Mouse (Mus musculus): ENCODE data around the gene Lgmn. TPM values are rescaled to one million over a fixed set of nuclear protein-coding genes. Genes with fewer than 3 reads are reported as not detected.

Lgmn gene
- total and polyA plus RNA-seq, 3 experiments = 2.2 to 8.0 TPM; not detected in 1

DNA sequence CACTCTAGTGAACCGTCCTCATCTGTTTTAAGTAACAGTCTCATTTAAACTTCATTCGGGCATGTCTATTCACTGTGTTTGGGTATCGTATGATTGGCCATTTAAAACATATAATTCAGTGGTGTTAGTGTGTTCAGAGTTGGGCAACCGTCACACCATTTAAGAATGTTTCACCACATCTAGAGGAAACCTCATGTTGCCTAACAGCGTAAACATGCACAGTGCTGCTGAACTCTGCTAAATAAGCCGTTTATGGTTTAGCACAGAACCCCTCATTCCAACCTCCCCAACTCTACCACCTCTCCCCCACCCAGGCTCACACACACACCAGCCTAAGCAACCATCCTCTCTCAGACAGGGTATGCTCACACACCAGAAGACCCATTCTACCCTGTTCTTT lies 91.2 kb downstream of the Lgmn start:
- Histone ChIP-seq H3K9ac (ENCODE audit: control insufficient read depth, low read depth, low read length, poor library complexity, severe bottlenecking) (no peak overlapping the region), H3K79me2 (ENCODE audit: control insufficient read depth, insufficient read depth, low read length, poor library complexity) (no peaks in the 10 kb centered on the region), H3K27ac (ENCODE audit: control insufficient read depth, low read depth, low read length) (no peak overlapping the region), H3K4me1 (ENCODE audit: control insufficient read depth in 1 of 2, insufficient read depth in 2 of 2, low read length in 2 of 2) (peaks cover 0 to 4% of the 10 kb centered on the region in 2 experiments; a peak in 3 of 4 replicates), H3K4me3 (ENCODE audit: control insufficient read depth in 1 of 2, insufficient read depth in 1 of 2, low read depth in 2 of 2, low read length in 2 of 2) (no peak overlapping the region), H3K36me3 (ENCODE audit: control insufficient read depth in 1 of 2, insufficient read depth in 2 of 2, low read length in 2 of 2) (peaks cover 0 to under 1% of the 10 kb centered on the region in 2 experiments; a peak in 2 of 4 replicates), H3K27me3 (ENCODE audit: control insufficient read depth in 1 of 2, insufficient read depth in 2 of 2, low read length in 2 of 2) (no peaks in the 10 kb centered on the region), H3K9me3 (replicated peaks; ENCODE audit: insufficient read depth, low read length) (no peaks in the 10 kb centered on the region)
- TF ChIP-seq MAZ (IDR thresholded peaks at IDR 0.05; ENCODE audit: low read depth, low read length) = no peak
- TF ChIP-seq RAD21 (IDR thresholded peaks at IDR 0.05; ENCODE audit: low read depth, low read length) = no peak
- no peak for TF ChIP-seq TCF12 (IDR thresholded peaks at IDR 0.05; ENCODE audit: low read depth, low read length)
- no peak for TF ChIP-seq ELF1 (IDR thresholded peaks at IDR 0.05; ENCODE audit: low read depth, low read length)
- TF ChIP-seq MXI1 (IDR thresholded peaks at IDR 0.05; ENCODE audit: low read depth, low read length) = no peak
- no peak for TF ChIP-seq JUND (IDR thresholded peaks at IDR 0.05; ENCODE audit: low read depth, low read length)
- TF ChIP-seq POLR2AphosphoS5 (IDR thresholded peaks at IDR 0.05; ENCODE audit: borderline replicate concordance, low read depth, low read length) = no peak
- TF ChIP-seq NRF1 (IDR thresholded peaks at IDR 0.05; ENCODE audit: insufficient read depth, low read depth, low read length, poor library complexity, severe bottlenecking) = no peak
- no peak for DNase-seq (ENCODE audit: low read depth, low spot score)

GRCm38 (mm10) chr12:102346507-102346906 lies 93.1 kb downstream of the Lgmn start:
- Histone ChIP-seq H3K36me3 (ENCODE audit: control insufficient read depth in 1 of 2, insufficient read depth in 2 of 2, low read length in 2 of 2) (no peaks in the 10 kb centered on the region), H3K79me2 (ENCODE audit: control insufficient read depth, insufficient read depth, low read length, poor library complexity) (no peaks in the 10 kb centered on the region), H3K27me3 (ENCODE audit: control insufficient read depth in 1 of 2, insufficient read depth in 2 of 2, low read length in 2 of 2) (no peaks in the 10 kb centered on the region), H3K9me3 (replicated peaks; ENCODE audit: insufficient read depth, low read length) (no peaks in the 10 kb centered on the region), H3K27ac (ENCODE audit: control insufficient read depth, low read depth, low read length) (no peak overlapping the region), H3K9ac (ENCODE audit: control insufficient read depth, low read depth, low read length, poor library complexity, severe bottlenecking) (no peak overlapping the region), H3K4me1 (ENCODE audit: control insufficient read depth in 1 of 2, insufficient read depth in 2 of 2, low read length in 2 of 2) (no peaks in the 10 kb centered on the region; a peak in 1 of 4 replicates), H3K4me3 (ENCODE audit: control insufficient read depth in 1 of 2, insufficient read depth in 1 of 2, low read depth in 2 of 2, low read length in 2 of 2) (no peak overlapping the region)
- TF ChIP-seq ZC3H11A (IDR thresholded peaks at IDR 0.05; ENCODE audit: low read depth, low read length) = peak; percentile 51; the same call in 1 of the 2 replicates
- no peak for TF ChIP-seq USF1 (IDR thresholded peaks at IDR 0.05; ENCODE audit: low read depth, low read length)
- TF ChIP-seq MAZ (IDR thresholded peaks at IDR 0.05; ENCODE audit: low read depth, low read length) = no peak
- TF ChIP-seq TCF12 (IDR thresholded peaks at IDR 0.05; ENCODE audit: low read depth, low read length) = no peak
- TF ChIP-seq RAD21 (IDR thresholded peaks at IDR 0.05; ENCODE audit: low read depth, low read length) = peak; percentile 66
- no peak for TF ChIP-seq POLR2AphosphoS5 (IDR thresholded peaks at IDR 0.05; ENCODE audit: borderline replicate concordance, low read depth, low read length)
- no peak for TF ChIP-seq CHD2 (IDR thresholded peaks at IDR 0.05; ENCODE audit: low read length)
- no peak for TF ChIP-seq POLR2AphosphoS2 (IDR thresholded peaks at IDR 0.05; ENCODE audit: low read length)
- no peak for TF ChIP-seq POLR2A (IDR thresholded peaks at IDR 0.05; ENCODE audit: control insufficient read depth in 1 of 2, insufficient read depth in 1 of 2, low read depth in 1 of 2, low read length in 2 of 2, poor library complexity in 1 of 2)
- TF ChIP-seq SMC3 (IDR thresholded peaks at IDR 0.05; ENCODE audit: low read depth, low read length) = peak; percentile 63
- TF ChIP-seq E2F4 (IDR thresholded peaks at IDR 0.05; ENCODE audit: borderline replicate concordance, low read depth, low read length) = no peak
- peak; percentile 17 to 58 (median 49); a peak in 5 of 6 replicates for TF ChIP-seq CTCF (IDR thresholded peaks at IDR 0.05 in 2 of 3, conservative IDR thresholded peaks at IDR 0.05 in 1 of 3; ENCODE audit: control insufficient read depth in 1 of 3, insufficient read depth in 1 of 3, low read depth in 2 of 3, low read length in 3 of 3, poor library complexity in 1 of 3, severe bottlenecking in 1 of 3)
- TF ChIP-seq BHLHE40 (IDR thresholded peaks at IDR 0.05; ENCODE audit: borderline replicate concordance, low read depth, low read length) = no peak
- TF ChIP-seq TBP (IDR thresholded peaks at IDR 0.05; ENCODE audit: low read depth, low read length) = no peak
- no peak for TF ChIP-seq JUND (IDR thresholded peaks at IDR 0.05; ENCODE audit: low read depth, low read length)
- TF ChIP-seq UBTF (IDR thresholded peaks at IDR 0.05; ENCODE audit: borderline replicate concordance, insufficient read depth, low read depth, low read length) = no peak
- peak; percentile 81 for DNase-seq (ENCODE audit: low read depth, low spot score)

Data from MEL (cell line).